Mouse (Mus musculus): ENCODE data around the gene Mrps18a. TPM values are rescaled to one million over a fixed set of nuclear protein-coding genes. Genes with fewer than 3 reads are reported as not detected.

Gene Mrps18a
- total and polyA plus RNA-seq, 3 experiments: 78.1 to 127 (median 126) TPM

GRCm38 (mm10) chr17:46083381-46083780 lies 27.4 kb upstream of the Mrps18a start:
- H3K9me3 ChIP-seq (replicated peaks; ENCODE audit: low read length): peaks cover 9% of the 10 kb centered on the region
- H3K4me1 ChIP-seq (ENCODE audit: control insufficient read depth in 1 of 2, insufficient read depth in 2 of 2): peaks cover 10 to 13% of the 10 kb centered on the region in 2 experiments
- peaks cover 72% of the 10 kb centered on the region for H3K27me3 ChIP-seq (replicated peaks)
- no peak overlapping the region for H3K9ac ChIP-seq (ENCODE audit: insufficient read depth, low read depth)
- no peak overlapping the region for H3K27ac ChIP-seq (ENCODE audit: insufficient read depth, low read depth)
- dilution Hi-C loops (cut with MboI; ENCODE audit: extremely low pct_ligation_motif_present, extremely low pct_unique_long_range_greater_than_20kb, low sequenced_read_pairs) (no loop called here), in situ Hi-C loops (cut with MboI; ENCODE audit: low pct_ligation_motif_present, low pct_unique_long_range_greater_than_20kb, low sequenced_read_pairs) (no loop called here)
- H3K4me2 ChIP-seq (ENCODE audit: insufficient read depth, low read depth, poor library complexity, severe bottlenecking): no peak overlapping the region
- H3K36me3 ChIP-seq (replicated peaks in 1 of 2; ENCODE audit: control insufficient read depth in 1 of 2, insufficient read depth in 1 of 2, low read length in 1 of 2): no peaks in the 10 kb centered on the region
- no peak overlapping the region for H3K4me3 ChIP-seq (replicated peaks in 1 of 3; ENCODE audit: low read depth in 2 of 3, low read length in 2 of 3, poor library complexity in 1 of 3)
- no peak for DNase-seq (ENCODE audit: extremely low read depth)
- TF ChIP-seq RAD21 (IDR thresholded peaks at IDR 0.05; ENCODE audit: low read depth, low read length) (no peak), POLR2A (IDR thresholded peaks at IDR 0.05; ENCODE audit: low read depth, low read length) (no peak), TCF12 (IDR thresholded peaks at IDR 0.05; ENCODE audit: low read depth, low read length) (no peak), NELFE (IDR thresholded peaks at IDR 0.05; ENCODE audit: low read depth, low read length) (no peak), USF2 (conservative IDR thresholded peaks at IDR 0.05; ENCODE audit: low read depth, low read length) (no peak)
- no peaks in the 10 kb centered on the region for H3K79me2 ChIP-seq (replicated peaks; ENCODE audit: control insufficient read depth, extremely low read depth, insufficient read depth, poor library complexity, severe bottlenecking)

GRCm38 (mm10) chr17:46084091-46084501 lies 26.7 kb upstream of the Mrps18a start:
- DNase-seq (ENCODE audit: extremely low read depth): no peak
- in situ Hi-C loops (cut with MboI; ENCODE audit: low pct_ligation_motif_present, low pct_unique_long_range_greater_than_20kb, low sequenced_read_pairs) (no loop called here), dilution Hi-C loops (cut with MboI; ENCODE audit: extremely low pct_ligation_motif_present, extremely low pct_unique_long_range_greater_than_20kb, low sequenced_read_pairs) (no loop called here)
- no peak overlapping the region for H3K4me2 ChIP-seq (ENCODE audit: insufficient read depth, low read depth, poor library complexity, severe bottlenecking)
- no peaks in the 10 kb centered on the region for H3K36me3 ChIP-seq (replicated peaks in 1 of 2; ENCODE audit: control insufficient read depth in 1 of 2, insufficient read depth in 1 of 2, low read length in 1 of 2)
- H3K27me3 ChIP-seq (replicated peaks): peaks cover 76% of the 10 kb centered on the region
- peaks cover 10 to 13% of the 10 kb centered on the region in 2 experiments for H3K4me1 ChIP-seq (ENCODE audit: control insufficient read depth in 1 of 2, insufficient read depth in 2 of 2)
- no peak overlapping the region for H3K27ac ChIP-seq (ENCODE audit: insufficient read depth, low read depth)
- H3K4me3 ChIP-seq (replicated peaks in 1 of 3; ENCODE audit: low read depth in 2 of 3, low read length in 2 of 3, poor library complexity in 1 of 3): no peak overlapping the region
- H3K9ac ChIP-seq (ENCODE audit: insufficient read depth, low read depth): no peak overlapping the region
- TF ChIP-seq TBP (conservative IDR thresholded peaks at IDR 0.05; ENCODE audit: low read depth, low read length) (no peak), KAT2A (IDR thresholded peaks at IDR 0.05; ENCODE audit: insufficient replicate concordance, low read length) (no peak), RCOR1 (conservative IDR thresholded peaks at IDR 0.05; ENCODE audit: low read depth, low read length) (no peak), NRF1 (IDR thresholded peaks at IDR 0.05; ENCODE audit: low read depth, low read length) (no peak), CHD1 (IDR thresholded peaks at IDR 0.05; ENCODE audit: low read depth, low read length) (no peak), SIN3A (IDR thresholded peaks at IDR 0.05; ENCODE audit: low read length) (no peak), GABPA (IDR thresholded peaks at IDR 0.05; ENCODE audit: insufficient replicate concordance, low read depth, low read length) (no peak)
- no peaks in the 10 kb centered on the region for H3K79me2 ChIP-seq (replicated peaks; ENCODE audit: control insufficient read depth, extremely low read depth, insufficient read depth, poor library complexity, severe bottlenecking)
- peaks cover 7% of the 10 kb centered on the region for H3K9me3 ChIP-seq (replicated peaks; ENCODE audit: low read length)

- dilution Hi-C loops (cut with MboI; ENCODE audit: extremely low pct_ligation_motif_present, extremely low pct_unique_long_range_greater_than_20kb, low sequenced_read_pairs) (no loop called here), in situ Hi-C loops (cut with MboI; ENCODE audit: low pct_ligation_motif_present, low pct_unique_long_range_greater_than_20kb, low sequenced_read_pairs) (no loop called here)
- Histone ChIP-seq H3K27ac (ENCODE audit: insufficient read depth, low read depth) (no peak overlapping the region), H3K4me2 (ENCODE audit: insufficient read depth, low read depth, poor library complexity, severe bottlenecking) (no peak overlapping the region), H3K27me3 (replicated peaks) (peaks cover 78% of the 10 kb centered on the region), H3K9ac (ENCODE audit: insufficient read depth, low read depth) (no peak overlapping the region), H3K79me2 (replicated peaks; ENCODE audit: control insufficient read depth, extremely low read depth, insufficient read depth, poor library complexity, severe bottlenecking) (no peaks in the 10 kb centered on the region), H3K36me3 (replicated peaks in 1 of 2; ENCODE audit: control insufficient read depth in 1 of 2, insufficient read depth in 1 of 2, low read length in 1 of 2) (no peaks in the 10 kb centered on the region), H3K4me1 (ENCODE audit: control insufficient read depth in 1 of 2, insufficient read depth in 2 of 2) (peaks cover 10 to 13% of the 10 kb centered on the region in 2 experiments), H3K4me3 (replicated peaks in 1 of 3; ENCODE audit: low read depth in 2 of 3, low read length in 2 of 3, poor library complexity in 1 of 3) (no peak overlapping the region), H3K9me3 (replicated peaks; ENCODE audit: low read length) (peaks cover 5% of the 10 kb centered on the region)
- TF ChIP-seq CHD1 (IDR thresholded peaks at IDR 0.05; ENCODE audit: low read depth, low read length) (no peak), ZNF384 (IDR thresholded peaks at IDR 0.05; ENCODE audit: low read depth, low read length) (no peak), BHLHE40 (IDR thresholded peaks at IDR 0.05; ENCODE audit: low read depth, low read length) (peak; percentile 69), TCF12 (IDR thresholded peaks at IDR 0.05; ENCODE audit: low read depth, low read length) (peak; percentile 84; the same call in 1 of the 2 replicates), EP300 (IDR thresholded peaks at IDR 0.05; ENCODE audit: low read length) (peak; percentile 44; the same call in 1 of the 2 replicates), MEF2A (IDR thresholded peaks at IDR 0.05; ENCODE audit: borderline replicate concordance, low read depth, low read length) (0 out of 2 replicates have a peak, but pooled peaks have one; percentile 11), MAFK (IDR thresholded peaks at IDR 0.05; ENCODE audit: insufficient replicate concordance, low read length) (0 out of 2 replicates have a peak, but pooled peaks have one; percentile 41), ETS1 (conservative IDR thresholded peaks at IDR 0.05; ENCODE audit: low read depth, low read length) (peak; percentile 60), MAX (IDR thresholded peaks at IDR 0.05; ENCODE audit: low read length) (peak; percentile 68), RCOR1 (conservative IDR thresholded peaks at IDR 0.05; ENCODE audit: low read depth, low read length) (peak; percentile 17; the same call in 1 of the 2 replicates), MYC (IDR thresholded peaks at IDR 0.05; ENCODE audit: low read depth, low read length) (0 out of 2 replicates have a peak, but pooled peaks have one; percentile 31), ELF1 (IDR thresholded peaks at IDR 0.05; ENCODE audit: low read depth, low read length) (peak; percentile 44; the same call in 1 of the 2 replicates), CTCF (conservative IDR thresholded peaks at IDR 0.05 in 1 of 2, IDR thresholded peaks at IDR 0.05 in 1 of 2; ENCODE audit: low read depth in 2 of 2, low read length in 2 of 2) (peak in 1 of 2 experiments; percentile 47; a peak in 2 of 4 replicates), IRF4 (IDR thresholded peaks at IDR 0.05; ENCODE audit: low read depth, low read length) (0 out of 2 replicates have a peak, but pooled peaks have one; percentile 9), USF2 (conservative IDR thresholded peaks at IDR 0.05; ENCODE audit: low read depth, low read length) (no peak)
- DNase-seq (ENCODE audit: extremely low read depth): peak; percentile 58
These were observed 24.4 kb upstream of the Mrps18a start for GRCm38 (mm10) chr17:46086341-46086870.

All from CH12.LX (cell line).